Mouse (Mus musculus) E14TG2a.4 (cell line): ENCODE measurements around the gene Cyfip2.

ENCODE experiments used
- H3K27me3 ChIP-seq: 2 replicates; pipeline ENCODE4 v1.6.1; 2014; ENCODE audit warnings: low read length, control low read depth; ENCODE audit not compliant: insufficient read depth
- H3K36me3 ChIP-seq: 2 replicates; pipeline ENCODE4 v1.6.1; 2014; ENCODE audit warnings: low read length, control low read depth; ENCODE audit not compliant: insufficient read depth
- H3K4me1 ChIP-seq: replicated peaks from 2 replicates; pipeline ENCODE4 v1.6.1; 2014; ENCODE audit warnings: low read depth, low read length, control low read depth
- H3K4me3 ChIP-seq: replicated peaks from 2 replicates; pipeline ENCODE4 v1.5.1; 2014; ENCODE audit warnings: mild to moderate bottlenecking, low read length
- H3K9me3 ChIP-seq: 2 replicates; pipeline ENCODE4 v1.6.1; 2014; ENCODE audit warnings: low read length, control low read depth
- CTCF ChIP-seq: conservative IDR thresholded peaks from 2 replicates; pipeline ENCODE4 v1.5.1; 2014; ENCODE audit warnings: low read length
- NANOG ChIP-seq: IDR thresholded peaks from 2 replicates; pipeline ENCODE4 v1.6.1; 2014; ENCODE audit warnings: borderline replicate concordance, low read length, mixed read lengths
- POU5F1 ChIP-seq: IDR thresholded peaks from 2 replicates; pipeline ENCODE4 v1.6.1; 2014; ENCODE audit warnings: low read length, borderline replicate concordance

Cyfip2 gene

GRCm38 (mm10) chr11:46336020-46336419, 23.4 kb upstream of the Cyfip2 start:
- no peak overlapping the region for H3K4me3 ChIP-seq
- no peaks in the 10 kb centered on the region for H3K27me3 ChIP-seq
- H3K4me1 ChIP-seq: no peaks in the 10 kb centered on the region
- no peaks in the 10 kb centered on the region for H3K9me3 ChIP-seq
- no peaks in the 10 kb centered on the region for H3K36me3 ChIP-seq
- TF ChIP-seq CTCF: no peak
- TF ChIP-seq NANOG: no peak
- TF ChIP-seq POU5F1: no peak

GRCm38 (mm10) chr11:46332217-46332616, 19.6 kb upstream of the Cyfip2 start:
- Histone ChIP-seq H3K27me3 (peaks cover under 1% of the 10 kb centered on the region; the same call in 1 of the 2 replicates), H3K4me3 (no peak overlapping the region), H3K36me3 (no peaks in the 10 kb centered on the region), H3K9me3 (no peaks in the 10 kb centered on the region), H3K4me1 (no peaks in the 10 kb centered on the region)
- TF ChIP-seq NANOG: no peak
- TF ChIP-seq POU5F1: no peak
- no peak for TF ChIP-seq CTCF

- peaks cover 7% of the 10 kb centered on the region; the same call in 1 of the 2 replicates for H3K27me3 ChIP-seq
- peaks cover 10% of the 10 kb centered on the region; the same call in 1 of the 2 replicates for H3K4me1 ChIP-seq
- no peaks in the 10 kb centered on the region for H3K36me3 ChIP-seq
- peak overlapping the region; percentile 35 for H3K4me3 ChIP-seq
- H3K9me3 ChIP-seq: no peaks in the 10 kb centered on the region
- no peak for TF ChIP-seq POU5F1
- TF ChIP-seq NANOG: no peak
- TF ChIP-seq CTCF: no peak
Measured at GRCm38 (mm10) chr11:46326271-46327015, 13.8 kb upstream of the Cyfip2 start.

GRCm38 (mm10) chr11:46321559-46321958, 8.9 kb upstream of the Cyfip2 start:
- no peak for TF ChIP-seq CTCF
- TF ChIP-seq POU5F1: no peak
- TF ChIP-seq NANOG: no peak
- Histone ChIP-seq H3K4me1 (peaks cover 8% of the 10 kb centered on the region; the same call in 1 of the 2 replicates), H3K9me3 (no peaks in the 10 kb centered on the region), H3K4me3 (no peak overlapping the region), H3K36me3 (no peaks in the 10 kb centered on the region), H3K27me3 (0 out of 2 replicates have a peak, but pooled peaks cover 9% of the 10 kb centered on the region)

GRCm38 (mm10) chr11:46314534-46314933, 1.9 kb upstream of the Cyfip2 start:
- peaks cover 40% of the 10 kb centered on the region for H3K27me3 ChIP-seq
- no peaks in the 10 kb centered on the region for H3K36me3 ChIP-seq
- no peak for TF ChIP-seq CTCF
- TF ChIP-seq POU5F1: no peak
- TF ChIP-seq NANOG: no peak
- peaks cover 22% of the 10 kb centered on the region for H3K4me1 ChIP-seq
- no peaks in the 10 kb centered on the region for H3K9me3 ChIP-seq
- no peak overlapping the region for H3K4me3 ChIP-seq

- TF ChIP-seq NANOG (no peak), CTCF (no peak), POU5F1 (no peak)
- H3K36me3 ChIP-seq: no peaks in the 10 kb centered on the region
- peaks cover 42% of the 10 kb centered on the region for H3K27me3 ChIP-seq
- peaks cover 29% of the 10 kb centered on the region for H3K4me1 ChIP-seq
- H3K9me3 ChIP-seq: no peaks in the 10 kb centered on the region
- H3K4me3 ChIP-seq: no peak overlapping the region
Measured at GRCm38 (mm10) chr11:46313851-46314250, 1.2 kb upstream of the Cyfip2 start.

- Histone ChIP-seq H3K9me3 (no peaks in the 10 kb centered on the region), H3K36me3 (no peaks in the 10 kb centered on the region), H3K4me3 (peak overlapping the region; percentile 92), H3K27me3 (peaks cover 37% of the 10 kb centered on the region), H3K4me1 (peaks cover 40% of the 10 kb centered on the region)
- TF ChIP-seq NANOG (no peak), CTCF (no peak), POU5F1 (no peak)
Measured at GRCm38 (mm10) chr11:46311703-46312522, 746 bp downstream of the Cyfip2 start.

- peak overlapping the region; percentile 92 for H3K4me3 ChIP-seq
- H3K36me3 ChIP-seq: no peaks in the 10 kb centered on the region
- H3K4me1 ChIP-seq: peaks cover 40% of the 10 kb centered on the region
- H3K27me3 ChIP-seq: peaks cover 37% of the 10 kb centered on the region
- TF ChIP-seq POU5F1 (no peak), CTCF (no peak), NANOG (no peak)
- no peaks in the 10 kb centered on the region for H3K9me3 ChIP-seq
Measured at GRCm38 (mm10) chr11:46311181-46311702, 1.4 kb downstream of the Cyfip2 start.
